Mouse (Mus musculus): ENCODE measurements around the gene Olfr1176.

Gene Olfr1176

GRCm38 (mm10) chr2:88336421-88336820 is at the start of gene Olfr1176:
Olfr1176 (plus strand) TSS chr2:88336721.
- CTCF ChIA-PET = no interaction called here

DNA sequence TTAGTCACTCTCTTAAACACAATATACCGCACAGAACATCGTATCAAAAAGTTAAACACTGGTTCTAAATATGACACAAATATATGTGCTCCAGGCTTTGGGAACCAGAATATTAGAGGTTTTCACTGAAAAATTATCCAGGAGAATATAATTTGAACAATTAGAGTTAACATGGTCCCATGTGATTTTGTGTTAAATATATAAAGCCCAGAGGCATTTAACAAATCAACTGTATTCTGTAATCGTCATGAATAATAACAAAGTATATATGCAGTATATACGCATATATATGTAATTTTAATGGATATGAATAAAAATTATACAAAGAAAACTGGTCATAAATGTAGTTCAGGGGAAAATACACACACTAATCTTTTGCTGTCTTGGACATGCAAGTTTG is 21.5 kb upstream of the Olfr1176 start, which contains the start of gene Olfr1174-ps:
Olfr1174-ps (minus strand) TSS at position 101 of the 400 bp plus-strand sequence.
- CTCF ChIA-PET = no interaction called here

GRCm38 (mm10) chr2:88327115-88327514 is 9.4 kb upstream of the Olfr1176 start, which contains the start of gene Olfr1175-ps:
Olfr1175-ps (minus strand) TSS chr2:88327215.
- CTCF ChIA-PET = no interaction called here

DNA sequence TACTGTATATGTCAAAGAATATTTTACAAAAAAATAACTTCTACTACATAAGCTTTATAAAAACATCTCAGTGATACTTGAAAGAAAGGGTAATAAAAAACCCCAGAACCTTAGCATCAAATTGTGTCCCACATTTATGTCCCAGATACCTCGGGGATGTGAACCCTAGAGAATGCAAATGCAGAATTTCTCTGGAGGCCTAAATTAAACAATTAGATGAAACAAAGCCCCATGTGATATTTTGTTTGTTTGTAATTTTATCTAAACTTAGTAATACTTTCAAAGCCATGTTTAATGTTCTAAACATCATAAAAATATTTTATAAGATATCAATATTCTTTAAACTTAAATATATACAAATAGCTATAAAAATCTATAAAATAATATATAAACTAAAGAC is 9.9 kb downstream of the Olfr1176 start, which contains the start of gene Olfr1177-ps:
Olfr1177-ps (minus strand) TSS at position 101 of the 400 bp plus-strand sequence.
- CTCF ChIA-PET = no interaction called here

DNA sequence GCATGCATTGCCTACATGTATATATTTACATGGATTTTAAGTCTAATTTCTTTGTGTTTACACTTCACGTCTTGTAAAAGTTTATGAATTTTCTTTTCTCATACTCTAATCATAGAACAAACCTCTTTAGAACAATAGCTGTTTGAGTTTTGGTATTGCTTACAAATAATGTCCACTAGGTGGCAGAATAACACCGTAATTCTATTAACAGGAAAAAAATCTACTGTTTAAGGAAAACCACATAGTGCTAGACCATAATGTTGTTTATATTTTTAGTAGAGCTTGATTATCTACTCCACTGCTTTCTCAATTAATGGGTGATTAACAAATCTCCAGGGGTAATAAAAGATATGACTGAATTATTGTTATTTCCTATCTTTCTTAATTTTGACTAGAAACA is 19.8 kb downstream of the Olfr1176 start:
- CTCF ChIA-PET = no interaction called here

- CTCF ChIA-PET = no interaction called here
Observed at GRCm38 (mm10) chr2:88386762-88387161, 50.2 kb downstream of the Olfr1176 start, which contains the start of gene Olfr1178. Olfr1178 (plus strand) TSS chr2:88387062.

Data from spleen, embryonic (tissue).